Mouse (Mus musculus): ENCODE measurements around the gene Spag5. TPM values are rescaled to one million over a fixed set of nuclear protein-coding genes. Genes with fewer than 3 reads are reported as not detected.

The Spag5 gene
- polyA plus RNA-seq, 1 experiment from 2014 or later: 63.6 TPM

DNA sequence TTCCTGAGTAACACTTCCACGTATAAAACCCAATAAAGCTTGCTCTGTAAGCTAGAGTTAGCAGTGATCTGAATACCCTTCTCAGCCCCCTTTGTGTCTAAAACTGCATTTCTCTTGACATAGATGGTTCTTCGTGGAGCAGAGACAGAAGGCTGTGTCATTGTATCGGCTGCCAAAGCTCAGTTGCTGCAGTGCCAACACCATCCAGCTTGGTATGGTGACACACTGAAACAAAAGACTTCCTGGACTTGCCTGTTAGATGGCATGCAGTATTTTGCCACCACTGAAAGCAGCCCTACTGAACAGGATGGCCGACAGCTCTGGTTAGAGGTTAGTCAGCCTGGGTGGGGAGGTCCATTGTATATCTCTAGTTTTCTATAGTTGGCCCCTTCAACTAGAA lies 21.7 kb upstream of the Spag5 start:
- H3K27ac ChIP-seq: no peak overlapping the region
- H3K4me2 ChIP-seq: no peak overlapping the region
- H3K4me1 ChIP-seq (replicated peaks): no peaks in the 10 kb centered on the region
- H3K4me3 ChIP-seq (replicated peaks): no peak overlapping the region
- no peak overlapping the region for H3K9ac ChIP-seq (replicated peaks)
- H3K36me3 ChIP-seq: peaks cover 100% of the 10 kb centered on the region
- ATAC-seq (ENCODE audit: insufficient number of reproducible peaks, insufficient read depth, low FRiP score, low TSS enrichment, low read depth): no peak
- no peaks in the 10 kb centered on the region for H3K27me3 ChIP-seq
- WGBS: 95% methylated on average over 4 of the region's 4 CpGs
- no peaks in the 10 kb centered on the region for H3K9me3 ChIP-seq

- Histone ChIP-seq H3K9me3 (no peaks in the 10 kb centered on the region), H3K4me2 (no peak overlapping the region), H3K4me1 (replicated peaks) (no peaks in the 10 kb centered on the region), H3K9ac (replicated peaks) (no peak overlapping the region), H3K4me3 (replicated peaks) (no peak overlapping the region), H3K27me3 (no peaks in the 10 kb centered on the region), H3K36me3 (peaks cover 92% of the 10 kb centered on the region), H3K27ac (no peak overlapping the region)
- 92% methylated on average over 7 of the region's 7 CpGs for WGBS
- no peak for ATAC-seq (ENCODE audit: insufficient number of reproducible peaks, insufficient read depth, low FRiP score, low TSS enrichment, low read depth)
These were observed 12.1 kb upstream of the Spag5 start for GRCm38 (mm10) chr11:78289146-78289763.

DNA sequence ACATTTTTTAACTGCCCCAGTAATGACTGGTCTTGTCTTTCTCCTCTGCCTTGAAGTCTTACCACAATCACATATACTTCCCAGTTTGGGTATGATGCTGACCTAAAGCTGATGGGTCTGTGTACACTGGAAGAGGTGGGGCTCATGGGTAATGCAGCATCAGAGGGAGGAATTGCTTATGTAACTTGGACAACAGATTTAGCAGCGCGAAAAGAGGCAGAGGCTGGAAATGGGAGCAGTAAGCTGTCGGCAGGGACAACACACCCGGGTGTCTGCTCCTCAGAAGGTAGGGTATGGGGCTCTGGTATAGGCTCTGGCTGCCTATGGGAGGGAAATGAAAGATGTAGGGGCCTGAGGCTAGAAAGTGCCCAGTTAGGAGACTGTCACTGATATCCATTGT lies 10.7 kb upstream of the Spag5 start, which contains the start of gene BC030499:
TSS of gene BC030499 (plus strand) at position 188 of the 400 bp plus-strand sequence.
- Histone ChIP-seq H3K9me3 (no peaks in the 10 kb centered on the region), H3K4me1 (replicated peaks) (no peaks in the 10 kb centered on the region), H3K9ac (replicated peaks) (no peak within 1 kb of the TSS), H3K4me3 (replicated peaks) (no peak within 1 kb of the TSS), H3K4me2 (no peak within 1 kb of the TSS), H3K36me3 (peaks cover 78% of the 10 kb centered on the region), H3K27me3 (no peaks in the 10 kb centered on the region), H3K27ac (no peak within 1 kb of the TSS)
- WGBS: 86% methylated on average over 4 of the region's 4 CpGs
- no peak for ATAC-seq (ENCODE audit: insufficient number of reproducible peaks, insufficient read depth, low FRiP score, low TSS enrichment, low read depth)

- H3K4me3 ChIP-seq (replicated peaks): no peak overlapping the region
- no peak overlapping the region for H3K27ac ChIP-seq
- no peaks in the 10 kb centered on the region for H3K4me1 ChIP-seq (replicated peaks)
- H3K27me3 ChIP-seq: no peaks in the 10 kb centered on the region
- H3K9me3 ChIP-seq: no peaks in the 10 kb centered on the region
- no peak overlapping the region for H3K9ac ChIP-seq (replicated peaks)
- peaks cover 40% of the 10 kb centered on the region for H3K36me3 ChIP-seq
- no peak for ATAC-seq (ENCODE audit: insufficient number of reproducible peaks, insufficient read depth, low FRiP score, low TSS enrichment, low read depth)
- WGBS: 91% methylated on average over 6 of the region's 6 CpGs
- H3K4me2 ChIP-seq: no peak overlapping the region
These were observed 6.7 kb upstream of the Spag5 start for GRCm38 (mm10) chr11:78294585-78294984.

- peak overlapping the region; percentile 74; the same call in 1 of the 2 replicates for H3K9ac ChIP-seq (replicated peaks)
- H3K9me3 ChIP-seq: no peaks in the 10 kb centered on the region
- 63% methylated on average over 7 of the region's 7 CpGs for WGBS
- ATAC-seq (ENCODE audit: insufficient number of reproducible peaks, insufficient read depth, low FRiP score, low TSS enrichment, low read depth): no peak
- no peaks in the 10 kb centered on the region for H3K27me3 ChIP-seq
- peak overlapping the region; percentile 81 for H3K4me3 ChIP-seq (replicated peaks)
- peak overlapping the region; percentile 77 for H3K4me2 ChIP-seq
- peaks cover 28% of the 10 kb centered on the region for H3K36me3 ChIP-seq
- H3K27ac ChIP-seq: peak overlapping the region; percentile 87
- H3K4me1 ChIP-seq (replicated peaks): peaks cover 5% of the 10 kb centered on the region
These were observed 412 bp upstream of the Spag5 start for GRCm38 (mm10) chr11:78300917-78301316.

DNA sequence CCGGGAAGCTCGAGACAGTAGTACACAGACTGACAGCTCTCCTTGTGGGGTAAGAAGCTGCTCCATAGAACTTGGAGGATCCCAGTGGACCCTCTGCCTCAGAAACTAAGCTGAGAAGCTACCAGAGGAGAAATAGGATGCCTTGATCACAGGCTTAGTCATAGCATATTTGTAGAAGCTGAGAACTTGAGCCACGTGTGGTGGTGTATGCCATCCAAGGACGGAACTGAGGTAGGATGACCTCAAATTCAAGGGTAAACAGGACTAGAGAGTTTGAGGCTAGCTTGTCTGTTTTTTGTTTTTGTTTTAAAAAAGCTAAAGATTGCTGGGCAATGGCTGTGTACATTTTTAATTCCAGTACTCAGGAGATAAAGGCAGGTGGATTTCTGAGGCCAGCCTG lies 3.9 kb downstream of the Spag5 start:
- Histone ChIP-seq H3K4me2 (no peak overlapping the region), H3K27me3 (no peaks in the 10 kb centered on the region), H3K27ac (no peak overlapping the region), H3K9me3 (no peaks in the 10 kb centered on the region), H3K4me1 (replicated peaks) (peaks cover 13% of the 10 kb centered on the region), H3K4me3 (replicated peaks) (no peak overlapping the region), H3K36me3 (peaks cover 64% of the 10 kb centered on the region), H3K9ac (replicated peaks) (no peak overlapping the region)
- no peak for ATAC-seq (ENCODE audit: insufficient number of reproducible peaks, insufficient read depth, low FRiP score, low TSS enrichment, low read depth)
- 94% methylated on average over 4 of the region's 4 CpGs for WGBS

GRCm38 (mm10) chr11:78310861-78311511 lies 9.7 kb downstream of the Spag5 start:
- H3K9me3 ChIP-seq: no peaks in the 10 kb centered on the region
- H3K36me3 ChIP-seq: peaks cover 90% of the 10 kb centered on the region
- H3K4me3 ChIP-seq (replicated peaks): no peak overlapping the region
- H3K27me3 ChIP-seq: no peaks in the 10 kb centered on the region
- H3K4me1 ChIP-seq (replicated peaks): 0 out of 2 replicates have a peak, but pooled peaks cover 8% of the 10 kb centered on the region
- no peak overlapping the region for H3K27ac ChIP-seq
- ATAC-seq (ENCODE audit: insufficient number of reproducible peaks, insufficient read depth, low FRiP score, low TSS enrichment, low read depth): no peak
- H3K4me2 ChIP-seq: no peak overlapping the region
- 88% methylated on average over 8 of the region's 8 CpGs for WGBS
- H3K9ac ChIP-seq (replicated peaks): no peak overlapping the region

DNA sequence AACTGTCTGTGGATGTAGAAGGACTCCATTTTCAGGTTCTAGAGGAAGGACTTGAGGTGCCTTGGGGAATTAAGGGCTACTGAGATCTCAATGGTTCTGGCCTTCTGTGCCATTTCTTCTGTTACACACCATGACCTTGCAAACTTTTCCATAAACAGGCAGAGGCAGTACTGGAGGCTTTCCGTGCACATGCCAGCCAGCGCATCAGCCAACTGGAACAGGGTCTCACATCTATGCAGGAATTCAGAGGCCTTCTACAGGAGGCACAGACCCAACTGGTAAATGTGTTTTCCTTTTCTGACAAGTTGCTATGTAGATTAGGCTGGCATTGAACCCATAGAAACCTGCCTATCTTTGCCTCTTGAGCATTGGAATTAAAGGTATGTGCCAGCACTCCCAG lies 12.3 kb downstream of the Spag5 start:
- Histone ChIP-seq H3K4me2 (no peak overlapping the region), H3K9me3 (no peaks in the 10 kb centered on the region), H3K9ac (replicated peaks) (no peak overlapping the region), H3K4me3 (replicated peaks) (no peak overlapping the region), H3K36me3 (peaks cover 96% of the 10 kb centered on the region), H3K27me3 (no peaks in the 10 kb centered on the region), H3K4me1 (replicated peaks) (no peaks in the 10 kb centered on the region), H3K27ac (no peak overlapping the region)
- ATAC-seq (ENCODE audit: insufficient number of reproducible peaks, insufficient read depth, low FRiP score, low TSS enrichment, low read depth): no peak
- WGBS: 95% methylated on average over 2 of the region's 2 CpGs

DNA sequence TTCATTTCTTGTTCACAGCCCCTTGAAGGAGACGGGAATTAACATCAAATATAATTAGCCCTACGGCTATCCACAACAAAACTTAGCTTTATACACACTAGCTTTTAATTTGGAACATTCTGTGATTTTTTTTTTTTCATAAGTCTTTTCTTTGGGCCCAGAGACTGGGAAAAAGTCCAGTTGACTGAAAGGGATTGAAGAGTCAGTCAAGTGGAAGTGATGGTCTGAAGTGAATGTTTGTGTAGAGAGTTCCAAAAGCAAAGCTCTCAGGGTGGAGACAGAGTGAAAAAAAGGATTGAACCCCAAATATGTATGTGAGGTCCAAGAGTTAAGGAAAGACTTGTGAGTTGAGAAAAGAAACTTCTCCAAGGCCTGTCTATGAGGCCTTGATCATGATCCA lies 17.1 kb downstream of the Spag5 start:
- no peak overlapping the region for H3K27ac ChIP-seq
- peaks cover 22% of the 10 kb centered on the region for H3K4me1 ChIP-seq (replicated peaks)
- no peak overlapping the region for H3K9ac ChIP-seq (replicated peaks)
- WGBS: 83% methylated on average over 2 of the region's 2 CpGs
- no peak overlapping the region for H3K4me3 ChIP-seq (replicated peaks)
- no peaks in the 10 kb centered on the region for H3K27me3 ChIP-seq
- H3K36me3 ChIP-seq: peaks cover 92% of the 10 kb centered on the region
- no peak for ATAC-seq (ENCODE audit: insufficient number of reproducible peaks, insufficient read depth, low FRiP score, low TSS enrichment, low read depth)
- no peak overlapping the region for H3K4me2 ChIP-seq
- no peaks in the 10 kb centered on the region for H3K9me3 ChIP-seq

GRCm38 (mm10) chr11:78322076-78322831 lies 20.9 kb downstream of the Spag5 start:
- Histone ChIP-seq H3K36me3 (peaks cover 61% of the 10 kb centered on the region), H3K4me3 (replicated peaks) (no peak overlapping the region), H3K27me3 (no peaks in the 10 kb centered on the region), H3K9ac (replicated peaks) (no peak overlapping the region), H3K4me2 (peak overlapping the region; percentile 36), H3K9me3 (no peaks in the 10 kb centered on the region), H3K4me1 (replicated peaks) (peaks cover 24% of the 10 kb centered on the region), H3K27ac (peak overlapping the region; percentile 56; the same call in 1 of the 2 replicates)
- 51% methylated on average over 2 of the region's 2 CpGs for WGBS
- ATAC-seq (ENCODE audit: insufficient number of reproducible peaks, insufficient read depth, low FRiP score, low TSS enrichment, low read depth): no peak

- Histone ChIP-seq H3K4me1 (replicated peaks) (peaks cover 24% of the 10 kb centered on the region), H3K4me2 (peak within 1 kb of the TSS; percentile 36), H3K4me3 (replicated peaks) (peak within 1 kb of the TSS; percentile 17), H3K27me3 (no peaks in the 10 kb centered on the region), H3K27ac (peak within 1 kb of the TSS; percentile 56), H3K36me3 (peaks cover 55% of the 10 kb centered on the region), H3K9ac (replicated peaks) (no peak within 1 kb of the TSS), H3K9me3 (no peaks in the 10 kb centered on the region)
- peak; percentile 55 for ATAC-seq (ENCODE audit: insufficient number of reproducible peaks, insufficient read depth, low FRiP score, low TSS enrichment, low read depth)
- WGBS: 3% methylated on average over 15 of the region's 15 CpGs
These were observed 21.5 kb downstream of the Spag5 start, which contains the start of gene Aldoc for GRCm38 (mm10) chr11:78322860-78323259. Gene Aldoc, plus strand, starts transcription at chr11:78322968.
